Mouse (Mus musculus): ENCODE data around the gene Dennd5a.
A peak's percentile ranks its signal among the peaks of the same experiment; 100 is the strongest.

Dennd5a gene

DNA sequence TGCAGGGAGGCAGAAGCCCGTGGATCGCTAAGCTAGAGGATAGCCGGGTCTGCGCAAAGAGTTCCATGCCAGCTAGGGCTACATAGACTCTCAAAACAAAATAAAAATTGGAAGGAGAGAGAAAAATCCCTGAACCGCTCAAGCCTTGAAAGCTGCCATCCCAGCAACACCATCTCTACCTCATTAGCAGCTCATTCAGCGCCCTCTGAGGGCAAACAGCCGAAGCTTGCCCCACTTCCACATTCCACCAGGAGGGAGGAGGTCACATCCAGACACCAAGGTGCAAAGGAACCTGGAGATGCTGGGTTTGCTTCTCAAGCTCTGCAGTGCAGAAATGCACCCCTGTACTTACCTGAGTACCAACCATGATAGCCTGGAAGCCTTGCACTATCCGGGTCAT, 84.2 kb downstream of the Dennd5a start:
- no peak for DNase-seq

DNA sequence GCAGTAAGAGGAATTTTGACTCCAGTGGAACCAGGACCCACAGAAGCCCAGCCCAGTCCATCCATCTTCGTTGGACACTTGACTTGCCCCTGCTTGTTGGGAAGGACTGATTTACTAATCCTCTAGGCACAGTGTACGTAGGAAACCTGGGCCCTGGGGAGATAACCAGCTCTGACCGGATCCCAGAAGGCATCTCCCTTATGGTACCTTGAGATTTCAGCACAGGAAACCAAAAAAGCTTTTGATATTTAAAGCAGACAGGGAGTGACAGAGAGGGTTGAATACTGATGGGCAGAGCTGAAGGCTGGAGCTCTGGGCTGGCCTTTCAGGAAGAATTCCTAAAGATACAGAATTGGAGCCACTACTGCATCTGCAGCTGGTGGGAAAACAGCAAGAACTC, 84.7 kb downstream of the Dennd5a start:
- DNase-seq, result no peak

- DNase-seq, result no peak
These were observed 85.2 kb downstream of the Dennd5a start for GRCm38 (mm10) chr7:109875033-109875432.

GRCm38 (mm10) chr7:109873170-109873569, 87.1 kb downstream of the Dennd5a start:
- no peak for DNase-seq

DNA sequence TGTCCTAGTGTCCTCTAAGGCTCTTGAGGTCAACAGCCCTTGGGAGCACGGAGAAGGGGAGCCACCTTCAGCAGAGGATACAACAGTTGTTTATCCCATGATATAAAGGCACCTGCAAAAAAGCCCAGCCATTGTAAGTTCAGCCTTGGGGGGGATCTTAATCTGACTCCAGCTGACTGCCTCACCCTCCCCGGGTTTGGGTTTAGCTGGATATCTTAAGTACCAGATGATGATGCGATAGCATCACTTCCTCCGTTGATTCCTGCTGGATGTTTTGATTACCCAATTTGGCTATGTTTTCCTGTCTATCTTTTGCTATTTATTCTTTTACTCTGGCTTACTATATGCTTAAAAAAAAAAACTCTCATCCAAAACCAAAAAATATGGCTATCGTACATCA, 89.0 kb downstream of the Dennd5a start:
- DNase-seq, result no peak

DNA sequence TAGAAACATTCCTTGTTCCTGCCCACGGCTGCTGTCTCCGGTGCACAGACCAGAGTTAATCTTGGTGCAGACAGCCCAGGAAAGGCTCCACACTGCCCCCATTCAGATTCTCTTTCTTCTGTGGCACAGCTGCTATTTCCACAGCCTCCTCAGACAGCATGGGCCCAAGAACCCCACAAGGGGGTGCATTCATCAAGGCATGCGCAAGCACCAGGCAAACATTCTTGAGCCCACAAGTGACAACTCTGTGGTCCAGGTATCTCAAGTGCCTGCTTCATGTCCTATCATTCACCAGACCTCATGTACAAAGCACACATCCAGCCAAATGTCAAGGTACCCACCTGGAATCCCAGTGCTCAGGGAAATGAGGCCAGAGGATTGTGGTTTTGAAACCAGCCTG, 91.8 kb downstream of the Dennd5a start:
- no peak for DNase-seq

DNA sequence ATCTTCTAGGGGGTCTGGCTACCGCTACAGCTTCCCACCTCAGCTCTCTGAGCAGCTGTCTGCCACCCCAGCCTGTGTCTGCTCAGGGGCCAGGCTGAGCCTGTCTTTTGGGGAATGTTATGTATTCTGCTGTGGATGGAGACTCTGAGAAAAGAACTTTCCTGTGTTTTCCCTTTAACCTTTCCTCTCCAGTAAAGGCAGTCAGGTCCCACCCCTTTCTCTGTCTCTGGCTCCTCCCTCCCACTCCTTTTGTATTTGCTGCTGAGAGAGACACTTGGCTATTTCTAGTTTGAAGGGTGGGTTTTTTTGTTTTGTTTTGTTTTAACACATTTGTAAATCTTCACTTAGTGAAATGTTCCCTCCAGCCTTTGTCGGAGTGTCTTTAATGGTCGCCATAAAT, 93.6 kb downstream of the Dennd5a start:
- DNase-seq, result no peak

- DNase-seq, result no peak
These were observed 94.7 kb downstream of the Dennd5a start, which contains the start of gene Scube2 for GRCm38 (mm10) chr7:109865370-109866229. Gene Scube2 (minus strand): TSS chr7:109865679.

GRCm38 (mm10) chr7:109863561-109863960, 96.7 kb downstream of the Dennd5a start:
- no peak for DNase-seq

DNA sequence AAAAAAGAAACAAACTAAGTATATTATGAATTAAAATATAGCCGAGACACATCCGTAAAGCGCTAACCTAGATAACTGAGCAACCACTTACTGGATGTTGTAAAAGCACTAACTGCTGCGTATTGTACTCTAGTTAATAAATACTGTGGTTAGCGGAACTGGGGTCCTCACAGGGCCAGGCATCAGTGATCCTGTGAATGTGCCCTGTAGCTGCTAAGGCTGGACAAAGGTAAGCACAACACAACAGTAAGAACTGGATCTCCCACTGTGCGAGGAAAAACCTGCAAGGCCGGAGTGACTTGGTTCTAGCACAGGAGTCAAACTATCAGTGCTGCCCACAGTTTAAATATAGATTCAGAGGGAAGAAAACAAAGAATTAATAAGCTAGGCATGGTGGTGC, 100.1 kb downstream of the Dennd5a start:
- DNase-seq, result no peak

DNA sequence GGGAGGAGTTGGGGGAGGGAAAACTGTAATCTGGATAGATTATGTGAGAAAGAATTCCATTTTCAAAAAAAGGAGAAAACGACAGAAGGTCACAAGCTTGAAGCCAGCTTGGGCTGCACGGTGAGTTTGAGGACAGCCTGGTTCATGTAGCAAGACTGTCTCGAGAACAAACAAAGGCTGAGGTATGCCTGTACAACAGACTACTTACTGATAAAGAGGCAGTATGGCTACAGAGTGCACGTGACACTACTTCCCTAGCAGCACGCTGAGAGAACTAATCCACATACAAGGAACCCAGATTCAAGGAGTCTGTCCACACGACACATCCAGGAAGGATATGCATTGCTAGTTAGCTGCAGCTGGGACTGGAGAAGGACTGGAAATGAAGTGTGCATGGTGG, 100.9 kb downstream of the Dennd5a start:
- DNase-seq, result no peak

DNA sequence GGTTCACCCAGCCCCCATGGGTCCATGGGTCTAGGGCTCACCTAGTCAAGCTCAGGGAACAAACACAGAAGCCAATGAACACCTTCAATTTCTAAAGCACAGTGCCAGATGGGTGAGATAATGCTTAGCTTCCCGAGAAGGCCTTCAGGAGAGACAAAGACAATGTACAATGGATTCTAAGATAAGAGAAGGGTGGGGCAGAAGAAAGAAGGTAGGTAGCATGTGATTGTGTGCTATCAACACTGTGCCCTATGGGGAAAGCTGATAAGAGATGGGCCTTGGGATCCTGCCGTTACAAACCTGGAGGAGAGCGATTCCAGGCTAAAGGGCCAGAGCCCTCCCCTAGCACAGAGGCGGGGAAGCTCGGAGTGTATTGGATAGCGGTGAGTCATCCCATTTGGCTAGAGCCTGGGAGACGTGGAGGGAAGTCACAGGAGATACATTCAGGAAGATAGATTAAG, 107.5 kb downstream of the Dennd5a start:
- peak; percentile 19 for DNase-seq

- DNase-seq, result no peak
These were observed 108.3 kb downstream of the Dennd5a start for GRCm38 (mm10) chr7:109852017-109852416.

- no peak for DNase-seq
These were observed 109.7 kb downstream of the Dennd5a start for GRCm38 (mm10) chr7:109850531-109850930.

GRCm38 (mm10) chr7:109849750-109850434, 110.4 kb downstream of the Dennd5a start:
- no peak for DNase-seq

- no peak for DNase-seq
These were observed 111.2 kb downstream of the Dennd5a start for GRCm38 (mm10) chr7:109848867-109849733.

DNA sequence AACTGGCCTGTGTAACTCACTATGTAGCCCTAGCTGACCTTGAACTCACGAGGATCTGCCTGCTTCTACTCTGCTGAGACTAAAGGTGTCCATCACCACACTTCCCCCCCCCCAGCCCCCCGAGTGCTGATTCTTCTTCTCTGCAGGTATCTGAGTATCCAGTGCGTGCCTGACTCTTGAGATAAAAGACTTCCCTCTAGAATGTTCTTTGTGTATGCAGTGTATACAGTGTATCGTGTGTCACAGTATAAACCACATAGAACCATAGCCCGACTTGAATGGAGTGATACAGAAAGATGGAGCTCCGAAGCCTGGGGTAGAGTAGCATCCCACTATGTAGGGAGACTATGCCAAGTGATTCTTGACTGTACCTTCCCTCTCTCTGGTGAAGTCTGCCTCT, 116.2 kb downstream of the Dennd5a start:
- no peak for DNase-seq
